Mouse (Mus musculus) hindbrain, embryonic 15.5 days (tissue): ENCODE results near the gene Tmem214. TPM values are rescaled to one million over a fixed set of nuclear protein-coding genes. Genes with fewer than 3 reads are reported as not detected.
A peak's percentile ranks its signal among the peaks of the same experiment; 100 is the strongest.

ENCODE experiments used
- ATAC-seq: fragments of 200-750 bp; cut with Nextera tagmentation; 2 replicates; pipeline ENCODE4 v1.8.0; 2017; ENCODE audit warnings: low read depth, moderate number of reproducible peaks, moderate TSS enrichment; ENCODE audit not compliant: low FRiP score
- H3K27ac ChIP-seq: fragments of 300-500 bp; sonication (generic); replicated peaks from 2 replicates; pipeline ENCODE4 v1.5.1; 2015; ENCODE audit warnings: mild to moderate bottlenecking, inconsistent platforms
- H3K27me3 ChIP-seq: fragments of 300-500 bp; sonication (generic); 2 replicates; pipeline ENCODE4 v1.6.1; 2015; ENCODE audit warnings: control low read depth, inconsistent platforms
- H3K36me3 ChIP-seq: fragments of 300-500 bp; sonication (generic); 2 replicates; pipeline ENCODE4 v1.6.1; 2015; ENCODE audit warnings: control low read depth, inconsistent platforms
- H3K4me1 ChIP-seq: fragments of 300-500 bp; sonication (generic); replicated peaks from 2 replicates; pipeline ENCODE4 v1.6.1; 2015; ENCODE audit warnings: control low read depth, inconsistent platforms
- H3K4me2 ChIP-seq: fragments of 300-500 bp; sonication (generic); 2 replicates; pipeline ENCODE4 v1.6.1; 2015; ENCODE audit warnings: moderate library complexity, mild to moderate bottlenecking, inconsistent platforms
- H3K4me3 ChIP-seq: fragments of 300-500 bp; sonication (generic); 2 replicates; pipeline ENCODE4 v1.5.1; 2015; ENCODE audit warnings: mild to moderate bottlenecking, inconsistent platforms
- H3K9ac ChIP-seq: fragments of 300-500 bp; sonication (generic); 2 replicates; pipeline ENCODE4 v1.6.1; 2015; ENCODE audit warnings: inconsistent platforms
- H3K9me3 ChIP-seq: fragments of 300-500 bp; sonication (generic); 2 replicates; pipeline ENCODE4 v1.6.1; 2016; ENCODE audit warnings: control low read depth, inconsistent platforms
- WGBS: fragments of 180-500 bp; shearing (Covaris S2); methylation state at CpG from one replicate; pipeline ENCODE4 v1.1.7; 2015; 5-methylcytosine and 5-hydroxymethylcytosine counted together
- polyA plus RNA-seq: library from polyadenylated mRNA; unstranded; fragments of >200 nt; fragmentation: Nextera tagmentation; extraction: Ambion mirVana; gene quantifications from 2 replicates; pipeline ENCODE4 v1.2.1, GENCODE M21; 2015

Gene Tmem214
- polyA plus RNA-seq, 1 experiment from 2014 or later = 67.7 TPM

- Histone ChIP-seq H3K9me3 (no peaks in the 10 kb centered on the region), H3K4me3 (no peak overlapping the region), H3K9ac (no peak overlapping the region), H3K4me2 (no peak overlapping the region), H3K4me1 (no peaks in the 10 kb centered on the region), H3K36me3 (no peaks in the 10 kb centered on the region), H3K27me3 (no peaks in the 10 kb centered on the region), H3K27ac (no peak overlapping the region)
- WGBS = 92% methylated on average over 4 of the region's 4 CpGs
- ATAC-seq = peak; percentile 30; the same call in 1 of the 2 replicates
Measured at GRCm38 (mm10) chr5:30853522-30853921, 14.3 kb upstream of the Tmem214 start.

- no peak for ATAC-seq
Measured at GRCm38 (mm10) chr5:30855674-30856073, 12.1 kb upstream of the Tmem214 start.

GRCm38 (mm10) chr5:30856124-30856523 lies 11.7 kb upstream of the Tmem214 start:
- Histone ChIP-seq H3K27me3 (no peaks in the 10 kb centered on the region), H3K4me2 (no peak overlapping the region), H3K36me3 (no peaks in the 10 kb centered on the region), H3K27ac (no peak overlapping the region), H3K4me3 (no peak overlapping the region), H3K9ac (no peak overlapping the region), H3K9me3 (no peaks in the 10 kb centered on the region), H3K4me1 (no peaks in the 10 kb centered on the region)
- 85% methylated on average over 2 of the region's 2 CpGs for WGBS
- no peak for ATAC-seq

More at GRCm38 (mm10) chr5:30855674-30856073, 12.1 kb upstream of the Tmem214 start:
- H3K4me1 ChIP-seq = no peaks in the 10 kb centered on the region
- no peak overlapping the region for H3K4me3 ChIP-seq
- no peaks in the 10 kb centered on the region for H3K9me3 ChIP-seq
- H3K9ac ChIP-seq = no peak overlapping the region
- no peaks in the 10 kb centered on the region for H3K27me3 ChIP-seq
- no peak overlapping the region for H3K27ac ChIP-seq
- WGBS = 55% methylated on average over 3 of the region's 3 CpGs
- H3K36me3 ChIP-seq = no peaks in the 10 kb centered on the region
- no peak overlapping the region for H3K4me2 ChIP-seq

DNA sequence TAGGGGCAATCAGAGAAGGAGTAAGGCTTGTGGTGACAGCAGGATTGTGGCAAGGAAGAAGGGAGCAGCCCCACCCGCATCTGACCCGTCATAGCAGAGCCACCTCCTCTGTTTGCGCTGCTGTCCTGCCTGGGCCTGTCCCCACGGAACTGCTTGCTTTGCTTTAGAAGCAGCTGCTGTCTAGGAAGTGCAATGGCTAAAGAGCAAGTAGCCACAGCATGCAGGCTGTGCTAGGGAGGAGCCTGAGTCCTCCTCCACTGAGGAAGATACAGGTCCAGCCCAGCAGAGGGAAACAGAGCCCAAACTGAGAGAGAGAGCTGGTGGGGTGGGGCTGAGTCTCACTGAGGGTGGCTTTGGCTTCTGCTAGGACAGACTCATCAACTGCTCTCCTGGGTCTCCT lies 4.0 kb upstream of the Tmem214 start:
- Histone ChIP-seq H3K9ac (no peak overlapping the region), H3K4me1 (peaks cover 2% of the 10 kb centered on the region; the same call in 1 of the 2 replicates), H3K4me2 (no peak overlapping the region), H3K27me3 (no peaks in the 10 kb centered on the region), H3K27ac (no peak overlapping the region), H3K36me3 (peaks cover 29% of the 10 kb centered on the region), H3K9me3 (no peaks in the 10 kb centered on the region), H3K4me3 (no peak overlapping the region)
- ATAC-seq = no peak
- 51% methylated on average over 4 of the region's 4 CpGs for WGBS

- H3K36me3 ChIP-seq = peaks cover 29% of the 10 kb centered on the region
- H3K4me2 ChIP-seq = no peak overlapping the region
- H3K4me1 ChIP-seq = peaks cover 6% of the 10 kb centered on the region; the same call in 1 of the 2 replicates
- H3K27me3 ChIP-seq = no peaks in the 10 kb centered on the region
- no peak overlapping the region for H3K27ac ChIP-seq
- H3K4me3 ChIP-seq = no peak overlapping the region
- ATAC-seq = no peak
- H3K9me3 ChIP-seq = no peaks in the 10 kb centered on the region
- 60% methylated on average over 15 of the region's 15 CpGs for WGBS
- no peak overlapping the region for H3K9ac ChIP-seq
Measured at GRCm38 (mm10) chr5:30864322-30864721, 3.5 kb upstream of the Tmem214 start.

DNA sequence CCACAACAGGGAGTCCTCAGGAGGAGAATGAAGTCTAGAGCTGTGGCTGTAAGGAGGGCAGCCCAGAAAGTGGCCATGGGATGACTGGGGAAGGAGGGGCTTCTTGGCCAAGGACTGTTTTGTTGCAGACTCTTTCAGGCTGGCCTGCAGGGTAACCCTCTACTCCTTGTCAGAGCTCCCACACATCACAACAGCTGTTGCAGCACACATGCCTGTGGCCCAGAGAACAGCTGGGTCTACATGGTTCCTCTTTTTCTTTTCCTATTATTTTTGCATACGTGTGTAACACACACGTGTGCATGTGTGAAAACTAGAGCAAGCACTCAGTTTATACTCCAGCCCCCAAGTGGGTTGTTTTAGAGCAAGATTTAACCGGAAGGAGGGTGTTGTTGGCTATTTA lies 941 bp upstream of the Tmem214 start:
- Histone ChIP-seq H3K9ac (no peak overlapping the region), H3K4me2 (no peak overlapping the region), H3K9me3 (no peaks in the 10 kb centered on the region), H3K36me3 (peaks cover 33% of the 10 kb centered on the region), H3K27me3 (no peaks in the 10 kb centered on the region), H3K4me3 (no peak overlapping the region), H3K27ac (no peak overlapping the region), H3K4me1 (peaks cover 23% of the 10 kb centered on the region)
- 91% methylated on average over 3 of the region's 3 CpGs for WGBS
- no peak for ATAC-seq

GRCm38 (mm10) chr5:30868981-30869380 lies 1.2 kb downstream of the Tmem214 start:
- ATAC-seq = no peak
- peak overlapping the region; percentile 84 for H3K27ac ChIP-seq
- H3K4me3 ChIP-seq = peak overlapping the region; percentile 90
- peaks cover 23% of the 10 kb centered on the region for H3K4me1 ChIP-seq
- H3K36me3 ChIP-seq = peaks cover 43% of the 10 kb centered on the region
- no peaks in the 10 kb centered on the region for H3K27me3 ChIP-seq
- 16% methylated on average over 9 of the region's 9 CpGs for WGBS
- H3K4me2 ChIP-seq = peak overlapping the region; percentile 82
- H3K9me3 ChIP-seq = no peaks in the 10 kb centered on the region
- peak overlapping the region; percentile 95 for H3K9ac ChIP-seq

DNA sequence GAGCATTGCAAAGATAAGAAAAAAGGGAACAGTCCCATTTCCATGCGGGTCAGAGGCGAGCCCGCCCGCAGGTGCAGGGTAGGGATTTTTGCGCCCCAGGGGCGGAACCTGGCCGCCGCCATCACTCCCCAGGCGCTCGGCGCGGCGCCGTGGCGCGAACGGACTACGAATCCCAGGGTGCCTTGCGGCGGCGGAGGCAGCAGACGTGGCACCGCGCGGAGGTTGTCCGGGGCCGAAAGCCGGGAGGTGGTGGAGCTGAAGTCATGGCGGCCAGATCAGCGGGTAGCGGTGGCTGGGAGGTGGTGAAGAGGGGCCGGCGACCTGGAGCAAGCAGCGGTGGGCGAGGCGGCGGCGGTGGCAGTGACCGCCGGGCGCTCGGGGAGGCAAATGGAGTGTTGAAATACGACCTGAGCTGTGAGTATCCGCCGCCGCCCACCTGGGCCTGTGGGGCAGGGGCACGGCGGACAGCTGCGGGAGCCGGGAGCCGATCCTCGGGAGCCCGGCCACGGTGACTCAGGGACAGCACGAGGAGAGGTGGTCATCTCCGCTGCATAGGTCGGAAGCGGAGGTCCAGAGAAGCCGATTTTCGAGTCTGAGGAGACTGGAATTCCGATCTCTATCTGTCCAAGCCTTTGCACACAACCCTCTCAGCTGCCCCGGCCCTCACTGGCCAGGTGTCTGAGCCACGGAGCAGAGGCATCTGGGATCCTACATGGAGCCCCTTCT lies 1.8 kb downstream of the Tmem214 start:
- H3K9me3 ChIP-seq = no peaks in the 10 kb centered on the region
- WGBS = under 1% methylated on average over 57 of the region's 63 CpGs
- peaks cover 23% of the 10 kb centered on the region for H3K4me1 ChIP-seq
- H3K27me3 ChIP-seq = no peaks in the 10 kb centered on the region
- H3K4me3 ChIP-seq = peak overlapping the region; percentile 90
- peak overlapping the region; percentile 84 for H3K27ac ChIP-seq
- H3K4me2 ChIP-seq = peak overlapping the region; percentile 82
- H3K36me3 ChIP-seq = peaks cover 49% of the 10 kb centered on the region
- H3K9ac ChIP-seq = peak overlapping the region; percentile 95
- peak; percentile 91 for ATAC-seq

GRCm38 (mm10) chr5:30870131-30870406 lies 2.3 kb downstream of the Tmem214 start:
- Histone ChIP-seq H3K27ac (peak overlapping the region; percentile 84), H3K4me3 (peak overlapping the region; percentile 90), H3K9ac (peak overlapping the region; percentile 95), H3K4me1 (peaks cover 23% of the 10 kb centered on the region), H3K9me3 (no peaks in the 10 kb centered on the region), H3K36me3 (peaks cover 51% of the 10 kb centered on the region), H3K27me3 (no peaks in the 10 kb centered on the region), H3K4me2 (peak overlapping the region; percentile 82)
- WGBS = 21% methylated on average over 2 of the region's 2 CpGs
- no peak for ATAC-seq

DNA sequence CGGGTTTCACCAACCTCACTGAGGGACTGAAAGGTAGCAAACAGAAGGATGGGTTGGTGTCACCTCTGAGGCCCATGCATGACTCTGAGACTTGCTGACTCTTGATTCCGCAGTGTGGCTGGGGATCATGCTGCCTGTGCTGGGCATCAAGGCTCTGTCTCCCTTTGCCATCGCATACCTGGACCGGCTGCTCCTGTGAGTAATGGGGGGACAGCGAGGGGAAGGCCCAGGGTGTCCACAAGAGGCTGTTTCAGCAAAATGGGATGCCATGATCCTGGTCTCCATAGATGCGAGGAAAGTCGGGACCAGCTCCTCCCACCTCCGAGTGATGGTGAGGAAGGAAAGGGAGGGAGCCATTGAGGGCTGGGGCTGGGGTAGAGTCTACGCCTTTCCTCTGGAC lies 4.8 kb downstream of the Tmem214 start:
- WGBS = 93% methylated on average over 9 of the region's 9 CpGs

GRCm38 (mm10) chr5:30874365-30874764 lies 6.6 kb downstream of the Tmem214 start:
- Histone ChIP-seq H3K27ac (no peak overlapping the region), H3K9me3 (no peaks in the 10 kb centered on the region), H3K4me2 (no peak overlapping the region), H3K4me1 (peaks cover 16% of the 10 kb centered on the region), H3K27me3 (no peaks in the 10 kb centered on the region), H3K9ac (no peak overlapping the region), H3K36me3 (peaks cover 66% of the 10 kb centered on the region), H3K4me3 (no peak overlapping the region)
- WGBS = 90% methylated on average over 7 of the region's 7 CpGs
- ATAC-seq = no peak

More for the DNA sequence above, 4.8 kb downstream of the Tmem214 start:
- ATAC-seq = no peak
- Histone ChIP-seq H3K9me3 (no peaks in the 10 kb centered on the region), H3K36me3 (peaks cover 62% of the 10 kb centered on the region), H3K27ac (no peak overlapping the region), H3K4me2 (no peak overlapping the region), H3K27me3 (no peaks in the 10 kb centered on the region), H3K4me3 (no peak overlapping the region), H3K4me1 (peaks cover 23% of the 10 kb centered on the region), H3K9ac (no peak overlapping the region)

DNA sequence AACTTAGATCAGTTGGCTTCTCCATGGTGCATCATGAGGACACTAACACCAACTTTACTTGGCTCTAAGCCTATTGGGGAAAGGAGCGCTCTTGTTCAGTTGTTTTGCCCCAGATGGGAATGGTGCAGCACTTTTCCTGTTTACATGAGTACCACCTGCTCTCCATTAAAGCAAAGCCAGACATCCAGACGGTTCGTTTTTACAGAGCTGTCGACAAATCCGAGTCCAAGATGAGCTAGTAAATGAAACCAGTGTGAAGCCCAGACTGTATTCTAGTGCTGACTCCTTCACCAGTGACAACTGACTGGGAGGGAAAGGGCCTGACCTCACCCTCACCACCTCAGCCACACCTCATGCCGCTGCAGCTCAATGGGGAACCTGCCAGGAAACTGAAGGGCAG lies 10.8 kb downstream of the Tmem214 start:
- peaks cover 43% of the 10 kb centered on the region for H3K36me3 ChIP-seq
- no peak for ATAC-seq
- H3K4me1 ChIP-seq = no peaks in the 10 kb centered on the region
- H3K4me2 ChIP-seq = no peak overlapping the region
- H3K9me3 ChIP-seq = no peaks in the 10 kb centered on the region
- no peak overlapping the region for H3K9ac ChIP-seq
- H3K27me3 ChIP-seq = no peaks in the 10 kb centered on the region
- no peak overlapping the region for H3K27ac ChIP-seq
- H3K4me3 ChIP-seq = no peak overlapping the region
- 53% methylated on average over 6 of the region's 6 CpGs for WGBS
